Mouse (Mus musculus): ENCODE measurements around the gene Nprl2.

DNA sequence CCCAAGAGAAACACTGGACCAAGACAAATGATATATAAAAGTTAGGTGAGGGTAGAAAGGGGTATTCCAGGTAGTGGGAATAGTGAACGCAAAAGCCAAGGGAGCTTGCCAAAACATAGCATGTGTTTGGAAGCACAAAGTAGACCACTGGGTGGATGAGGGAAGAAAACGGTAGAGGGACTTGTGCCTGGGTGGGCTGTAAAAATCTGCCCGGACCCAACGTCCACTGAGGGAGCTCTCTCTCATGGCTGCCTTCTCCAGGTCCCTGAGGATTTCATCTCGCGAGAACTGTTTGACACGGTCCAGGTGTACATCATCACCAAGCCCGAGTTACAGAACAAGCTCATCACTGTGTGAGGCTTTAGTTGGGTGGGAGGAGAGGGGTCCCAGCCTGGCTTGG is 695 bp downstream of the Nprl2 start:
- no peak for TF ChIP-seq TAL1 (IDR thresholded peaks at IDR 0.05; ENCODE audit: low read length)
- TF ChIP-seq GATA1 (IDR thresholded peaks at IDR 0.05; ENCODE audit: low read length): no peak
